Mouse (Mus musculus) CH12.LX (cell line): ENCODE results near the gene Atp6v0b.

Source experiments
- CHD2 ChIP-seq: IDR thresholded peaks from 2 replicates; pipeline ENCODE4 v1.6.1; 2011; ENCODE audit warnings: low read length, improper control_type of control experiment
- CTCF ChIP-seq, 2 experiments: IDR thresholded peaks in 1 of 2; conservative IDR thresholded peaks in 1 of 2; 2 replicates each; pipeline ENCODE4 v1.5.1; 2011 to 2012; ENCODE audit warnings: low read depth in 2 of 2, low read length in 2 of 2, improper control_type of control experiment in 1 of 2, inconsistent platforms in 1 of 2, mild to moderate bottlenecking in 1 of 2, moderate library complexity in 1 of 2
- EP300 ChIP-seq: IDR thresholded peaks from 2 replicates; pipeline ENCODE4 v1.6.1; 2011; ENCODE audit warnings: low read length, improper control_type of control experiment
- HCFC1 ChIP-seq: IDR thresholded peaks from 2 replicates; pipeline ENCODE4 v1.6.1; 2012; ENCODE audit warnings: low read depth, mild to moderate bottlenecking, inconsistent platforms, low read length, improper control_type of control experiment
- MAX ChIP-seq: IDR thresholded peaks from 2 replicates; pipeline ENCODE4 v1.6.1; 2011; ENCODE audit warnings: low read length, improper control_type of control experiment
- MYC ChIP-seq: IDR thresholded peaks from 2 replicates; pipeline ENCODE4 v1.6.1; 2011; ENCODE audit warnings: low read depth, mild to moderate bottlenecking, improper control_type of control experiment, low read length
- NELFE ChIP-seq: IDR thresholded peaks from 2 replicates; pipeline ENCODE4 v1.6.1; 2011; ENCODE audit warnings: low read depth, low read length, improper control_type of control experiment
- PAX5 ChIP-seq: IDR thresholded peaks from 2 replicates; pipeline ENCODE4 v1.6.1; 2012; ENCODE audit warnings: low read length, inconsistent platforms, mixed read lengths
- POLR2A ChIP-seq: IDR thresholded peaks from 2 replicates; pipeline ENCODE4 v1.6.1; 2011; ENCODE audit warnings: low read depth, mild to moderate bottlenecking, improper control_type of control experiment, low read length
- POLR2AphosphoS2 ChIP-seq: IDR thresholded peaks from 2 replicates; pipeline ENCODE4 v1.6.1; 2011; ENCODE audit warnings: low read depth, low read length, improper control_type of control experiment
- SIN3A ChIP-seq: IDR thresholded peaks from 2 replicates; pipeline ENCODE4 v1.6.1; 2012; ENCODE audit warnings: low read length, improper control_type of control experiment, inconsistent platforms
- USF1 ChIP-seq: IDR thresholded peaks from 2 replicates; pipeline ENCODE4 v1.6.1; 2014; ENCODE audit warnings: low read depth, mild to moderate bottlenecking, inconsistent platforms, low read length, improper control_type of control experiment
- ZC3H11A ChIP-seq: IDR thresholded peaks from 2 replicates; pipeline ENCODE4 v1.6.1; 2012; ENCODE audit warnings: low read depth, mild to moderate bottlenecking, inconsistent platforms, low read length, improper control_type of control experiment
- ZKSCAN1 ChIP-seq: IDR thresholded peaks from 2 replicates; pipeline ENCODE4 v1.6.1; 2012; ENCODE audit warnings: low read depth, inconsistent platforms, low read length, improper control_type of control experiment, borderline replicate concordance

GRCm38 (mm10) chr4:117923450-117923849, 36.3 kb upstream of the Atp6v0b start:
- TF ChIP-seq CTCF (conservative IDR thresholded peaks at IDR 0.05 in 1 of 2, IDR thresholded peaks at IDR 0.05 in 1 of 2; ENCODE audit: low read depth in 2 of 2, low read length in 2 of 2) (no peak), POLR2AphosphoS2 (no peak), ZKSCAN1 (no peak), CHD2 (no peak), NELFE (no peak), ZC3H11A (no peak), EP300 (no peak), POLR2A (no peak), SIN3A (no peak), PAX5 (no peak), MAX (no peak), HCFC1 (no peak), USF1 (no peak), MYC (no peak)
